Mouse (Mus musculus): ENCODE measurements around the gene Slc5a5.

- TF ChIP-seq CTCF (IDR thresholded peaks at IDR 0.05) (no peak), EP300 (IDR thresholded peaks at IDR 0.05; ENCODE audit: insufficient read depth, low read depth, low read length) (no peak), POLR2A (IDR thresholded peaks at IDR 0.05; ENCODE audit: insufficient read depth, low read depth, low read length) (no peak)
These were observed 27.8 kb downstream of the Slc5a5 start for GRCm38 (mm10) chr8:70864712-70865221.

Measured in heart, adult 2 months (tissue).